7 mouse cellular contexts compared by ENCODE assay signal in the genomic region with DNA sequence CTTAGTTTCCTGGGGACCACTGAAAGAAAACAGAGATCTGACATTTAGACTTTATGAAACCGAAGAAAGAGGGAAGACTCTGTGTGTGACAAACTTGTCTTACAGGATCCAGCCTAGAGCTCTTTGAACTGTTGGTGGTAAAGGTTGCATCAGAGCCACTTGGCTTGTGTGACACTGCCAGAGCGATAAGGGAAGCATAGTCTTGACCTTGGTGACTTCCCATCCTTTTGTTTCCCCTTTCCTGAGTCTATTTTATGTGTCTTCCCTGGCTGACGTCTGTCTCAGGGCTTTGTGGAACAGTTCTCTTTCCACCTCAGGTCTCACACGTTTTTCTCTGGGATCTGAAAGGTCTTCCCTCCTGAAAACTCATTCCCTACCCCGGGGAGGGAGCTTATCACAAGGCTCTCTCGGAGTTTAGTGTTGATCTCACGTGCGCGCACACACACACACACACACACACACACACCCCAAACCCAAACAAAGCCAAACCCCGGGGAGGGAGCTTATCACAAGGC. TPM values are rescaled to one million over a fixed set of nuclear protein-coding genes. Genes with fewer than 3 reads are reported as not detected.
DNase-seq lines count a peak whose midpoint lies in the region; ATAC-seq and TF ChIP-seq lines count a peak whose summit lies in the region.

No protein-coding gene starts in this region.

- no peak overlapping the region for H3K4me2 ChIP-seq in neural tube, embryonic 14.5 days (ENCODE audit: low read depth, low read length)

- H3K9me3 ChIP-seq in neural tube, embryonic 14.5 days (ENCODE audit: control insufficient read depth, low read length) = no peaks in the 10 kb centered on the region

- peak; percentile 51 to 64 for DNase-seq in lung, adult 18-20 months
- no peak for DNase-seq in lung, adult 2 months
- peak; percentile 20 for DNase-seq in brain, embryonic 14.5 days (ENCODE audit: low read depth)
- peak; percentile 81 for DNase-seq in liver, adult 2 months (ENCODE audit: extremely low read depth, low read depth, low spot score)
- no peak for DNase-seq in gastrocnemius, postnatal 36 days
- no peak for DNase-seq in embryo, embryonic 10 days (ENCODE audit: low spot score)

- no peaks in the 10 kb centered on the region for H3K36me3 ChIP-seq in liver, adult 2 months (ENCODE audit: control insufficient read depth, insufficient read depth, low read length)
- no peaks in the 10 kb centered on the region for H3K36me3 ChIP-seq in neural tube, embryonic 14.5 days (ENCODE audit: control insufficient read depth, insufficient read depth, low read length)

- H3K27ac ChIP-seq in liver, adult 2 months (replicated peaks; ENCODE audit: insufficient read depth, low read depth, low read length) = peak overlapping the region; percentile 90
- H3K27ac ChIP-seq in neural tube, embryonic 14.5 days (ENCODE audit: low read depth, low read length) = no peak overlapping the region

- intact Hi-C loops in gastrocnemius, postnatal 36 days (cut with DNase I) = no loop called here

- peaks cover 46% of the 10 kb centered on the region; the same call in 1 of the 2 replicates for H3K79me2 ChIP-seq in liver, adult 2 months (ENCODE audit: control insufficient read depth, insufficient read depth, low read length)

- TF ChIP-seq POLR2A in lung, adult 2 months (IDR thresholded peaks at IDR 0.05; ENCODE audit: borderline replicate concordance, extremely low read depth, low read depth, low read length) = no peak
- no peak for TF ChIP-seq POLR2A in brain, embryonic 14.5 days (IDR thresholded peaks at IDR 0.05; ENCODE audit: borderline replicate concordance, extremely low read depth, insufficient read depth, insufficient read length, poor library complexity, severe bottlenecking)
- TF ChIP-seq POLR2A in liver, adult 2 months (IDR thresholded peaks at IDR 0.05; ENCODE audit: extremely low read depth, insufficient read depth, low read length) = no peak

- H3K9ac ChIP-seq in liver, adult 2 months (ENCODE audit: low read depth, low read length) = no peak overlapping the region; the same call in 1 of the 2 replicates
- H3K9ac ChIP-seq in neural tube, embryonic 14.5 days (replicated peaks; ENCODE audit: low read depth, low read length) = 0 out of 2 replicates have a peak overlapping the region, but pooled peaks have one; percentile 7

- ATAC-seq in neural tube, embryonic 14.5 days (ENCODE audit: low read depth) = no peak

- TF ChIP-seq CTCF in lung, adult 2 months (IDR thresholded peaks at IDR 0.05; ENCODE audit: insufficient read depth, low read length) = no peak
- no peak for TF ChIP-seq CTCF in brain, embryonic 14.5 days (IDR thresholded peaks at IDR 0.05; ENCODE audit: borderline replicate concordance, extremely low read depth, insufficient read depth, insufficient read length)
- no peak for TF ChIP-seq CTCF in liver, adult 2 months (IDR thresholded peaks at IDR 0.05; ENCODE audit: low read depth, low read length)

- no peaks in the 10 kb centered on the region for H3K27me3 ChIP-seq in liver, adult 2 months (ENCODE audit: control insufficient read depth, insufficient read depth, low read length)
- no peaks in the 10 kb centered on the region for H3K27me3 ChIP-seq in neural tube, embryonic 14.5 days (ENCODE audit: control insufficient read depth, insufficient read depth, low read length)

- H3K4me3 ChIP-seq in lung, adult 2 months (replicated peaks; ENCODE audit: extremely low read depth, low read depth, low read length) = no peak overlapping the region
- H3K4me3 ChIP-seq in liver, adult 2 months (ENCODE audit: insufficient read depth, low read depth, low read length) = no peak overlapping the region
- H3K4me3 ChIP-seq in neural tube, embryonic 14.5 days (ENCODE audit: low read depth, low read length) = no peak overlapping the region

- peaks cover 12% of the 10 kb centered on the region for H3K4me1 ChIP-seq in lung, adult 2 months (ENCODE audit: control insufficient read depth, insufficient read depth, low read length)
- H3K4me1 ChIP-seq in liver, adult 2 months (ENCODE audit: control insufficient read depth, insufficient read depth, low read length) = peaks cover 35% of the 10 kb centered on the region
- H3K4me1 ChIP-seq in neural tube, embryonic 14.5 days (ENCODE audit: control insufficient read depth, insufficient read depth, low read length) = peaks cover 21% of the 10 kb centered on the region

- 14% methylated on average over 10 of the region's 10 CpGs for WGBS in lung, adult 2 months
- WGBS in liver, adult 2 months = 9% methylated on average over 10 of the region's 10 CpGs
- 56% methylated on average over 10 of the region's 10 CpGs for WGBS in neural tube, embryonic 14.5 days

RNA-seq across cellular contexts. Expression of a gene that starts 3.8 kb away (rescaled TPM):
- 11.2 and 15.3 TPM in 2 replicates for polyA plus RNA-seq in lung, adult 2 months (2012; rRNA removed)
- 12.5 and 13.1 TPM in 2 replicates for polyA plus RNA-seq in brain, embryonic 14.5 days (2012; rRNA removed)
- total RNA-seq in liver, adult 2 months (2014; rRNA removed) = 56.0 and 57.4 TPM in 2 replicates
- polyA plus RNA-seq in liver, adult 2 months (2012; rRNA removed) = 14.1 and 15.6 TPM in 2 replicates
- polyA plus RNA-seq in neural tube, embryonic 14.5 days (2014; fragmentation: Nextera tagmentation; extraction: Ambion mirVana) = 10.3 and 11.2 TPM in 2 replicates
- 10 to 100 TPM; 50.9 to 62.0 TPM for total RNA-seq in gastrocnemius, postnatal 36 days (2021)

RNA-seq across cellular contexts. Expression of a gene that starts 31.2 kb away (rescaled TPM):
- polyA plus RNA-seq in lung, adult 2 months (2012; rRNA removed) = not detected in 2 replicates
- polyA plus RNA-seq in brain, embryonic 14.5 days (2012; rRNA removed) = 0.03 TPM in 1 of 2 replicates, not detected in the other
- 0.09 TPM in 1 of 2 replicates, not detected in the other for total RNA-seq in liver, adult 2 months (2014; rRNA removed)
- polyA plus RNA-seq in liver, adult 2 months (2012; rRNA removed) = not detected in 2 replicates
- polyA plus RNA-seq in neural tube, embryonic 14.5 days (2014; fragmentation: Nextera tagmentation; extraction: Ambion mirVana) = 0.42 and 0.72 TPM in 2 replicates
- total RNA-seq in gastrocnemius, postnatal 36 days (2021) = not detected

Comparison
In these comparisons a context has a peak if more than half of its experiments do, and no peak if none do; other contexts are left out.
1. DNase-seq: peak in lung, adult 18-20 months (2 of 2), brain, embryonic 14.5 days (single experiment) and liver, adult 2 months (single experiment); none in lung, adult 2 months (single experiment), gastrocnemius, postnatal 36 days (0 of 2) and embryo, embryonic 10 days (single experiment).